Mouse (Mus musculus) adrenal gland, adult 18-20 months (tissue): Measurements from ENCODE around the gene Ahsg. TPM values are rescaled to one million over a fixed set of nuclear protein-coding genes. Genes with fewer than 3 reads are reported as not detected.
A peak's percentile ranks its signal among the peaks of the same experiment; 100 is the strongest.

ENCODE experiments used
- DNase-seq, 2 experiments: peaks; one replicate each; pipeline ENCODE4 v3.0.0; 2021 to 2022; ENCODE audit warnings: low spot score in 2 of 2
- long read RNA-seq, 2 experiments: library from polyadenylated mRNA; stranded (forward); transcript quantifications; one replicate each; pipeline ENCODE4 v2.0.0; 2021
- total RNA-seq, 2 experiments: library from RNA; stranded (reverse); gene quantifications; 1 replicate in 1 of 2; 2 replicates in 1 of 2; pipeline ENCODE4 v1.2.3; 2021

Ahsg gene
- total RNA-seq = 1 to 10 TPM; 5.0 to 8.3 TPM
- long read RNA-seq, experiment 1, partial matches to known transcripts = 0 of 2 reads
- long read RNA-seq, experiment 1, other reads (novel, unspliced or antisense) = 0 of 2 reads
- long read RNA-seq, experiment 2, partial matches to known transcripts = 0 of 2 reads
- long read RNA-seq, experiment 2, other reads (novel, unspliced or antisense) = 0 of 2 reads

GRCm38 (mm10) chr16:22890683-22891510 is at the start of gene Ahsg:
TSS of gene Ahsg (plus strand) at chr16:22891277.
- DNase-seq = no peak

GRCm38 (mm10) chr16:22842871-22843270 is 48.2 kb upstream of the Ahsg start:
- DNase-seq = no peak

- peak; percentile 69 to 71 for DNase-seq
Measured at GRCm38 (mm10) chr16:22844061-22844801, 46.8 kb upstream of the Ahsg start.

- no peak for DNase-seq
Measured at GRCm38 (mm10) chr16:22844834-22845233, 46.2 kb upstream of the Ahsg start.

- DNase-seq = no peak
Measured at GRCm38 (mm10) chr16:22845481-22845880, 45.6 kb upstream of the Ahsg start.

- DNase-seq = no peak
Measured at GRCm38 (mm10) chr16:22847686-22848085, 43.4 kb upstream of the Ahsg start.

- DNase-seq = no peak
Measured at GRCm38 (mm10) chr16:22848331-22848730, 42.7 kb upstream of the Ahsg start.

GRCm38 (mm10) chr16:22852709-22853108 is 38.4 kb upstream of the Ahsg start:
- no peak for DNase-seq

GRCm38 (mm10) chr16:22856773-22857172 is 34.3 kb upstream of the Ahsg start:
- DNase-seq = no peak

GRCm38 (mm10) chr16:22857431-22858113 is 33.5 kb upstream of the Ahsg start, which contains the start of the genes Tbccd1 and Dnajb11:
TSS of gene Tbccd1 (minus strand) at chr16:22857669.
TSS of gene Dnajb11 (plus strand) at chr16:22857845.
- peak; percentile 97 to 98 for DNase-seq

- no peak for DNase-seq
Measured at GRCm38 (mm10) chr16:22872397-22872796, 18.7 kb upstream of the Ahsg start.

GRCm38 (mm10) chr16:22873369-22873768 is 17.7 kb upstream of the Ahsg start:
- DNase-seq = no peak

- peak; percentile 37 to 38 for DNase-seq
Measured at GRCm38 (mm10) chr16:22876218-22877043, 14.6 kb upstream of the Ahsg start.

GRCm38 (mm10) chr16:22877660-22878390 is 13.3 kb upstream of the Ahsg start:
- no peak for DNase-seq

- no peak for DNase-seq
Measured at GRCm38 (mm10) chr16:22878716-22879115, 12.4 kb upstream of the Ahsg start.

GRCm38 (mm10) chr16:22879945-22880595 is 11.0 kb upstream of the Ahsg start:
- no peak for DNase-seq

- no peak for DNase-seq
Measured at GRCm38 (mm10) chr16:22880900-22881299, 10.2 kb upstream of the Ahsg start.

- peak in 1 of 2 experiments; percentile 35 for DNase-seq
Measured at GRCm38 (mm10) chr16:22881487-22881886, 9.6 kb upstream of the Ahsg start.

GRCm38 (mm10) chr16:22883441-22883840 is 7.6 kb upstream of the Ahsg start:
- no peak for DNase-seq
